Mouse (Mus musculus): ENCODE data around the gene Pcbp3. TPM values are rescaled to one million over a fixed set of nuclear protein-coding genes. Genes with fewer than 3 reads are reported as not detected.

Pcbp3 gene
- polyA plus RNA-seq, 1 experiment from 2014 or later = 6.9 TPM

DNA sequence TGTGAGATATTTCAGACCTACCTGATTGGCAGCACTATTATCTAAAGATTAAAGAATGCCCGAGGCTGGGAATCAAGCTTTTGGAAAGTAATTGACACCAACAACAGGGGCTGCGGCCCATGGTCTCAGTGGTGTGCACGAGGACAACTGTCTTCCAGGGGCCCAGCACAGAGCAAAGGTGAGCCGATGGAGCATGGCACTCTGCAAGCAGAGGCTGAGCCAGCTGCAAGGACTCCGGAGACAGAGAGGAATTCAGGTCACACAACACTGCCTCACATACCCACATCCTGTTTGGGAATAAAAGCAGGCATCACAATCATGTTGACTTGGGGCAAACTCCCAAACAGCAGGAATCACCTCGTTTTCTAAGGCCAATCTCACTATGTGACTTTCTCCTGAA, 5.5 kb downstream of the Pcbp3 start:
- Histone ChIP-seq H3K9me3 (replicated peaks; ENCODE audit: control insufficient read depth, low read length) (no peaks in the 10 kb centered on the region), H3K4me2 (no peak overlapping the region), H3K36me3 (ENCODE audit: control insufficient read depth, insufficient read depth, low read length) (no peaks in the 10 kb centered on the region), H3K4me3 (ENCODE audit: low read depth, low read length) (no peak overlapping the region), H3K9ac (ENCODE audit: low read depth, low read length) (no peak overlapping the region), H3K27me3 (ENCODE audit: control insufficient read depth, insufficient read depth, low read length) (no peaks in the 10 kb centered on the region), H3K27ac (ENCODE audit: low read depth, low read length) (no peak overlapping the region), H3K4me1 (ENCODE audit: control insufficient read depth, insufficient read depth, low read length) (0 out of 2 replicates have a peak, but pooled peaks cover under 1% of the 10 kb centered on the region)
- no peak for ATAC-seq (replicated peaks; ENCODE audit: insufficient number of reproducible peaks, low FRiP score, low TSS enrichment)
- WGBS (ENCODE audit: insufficient replicate concordance) = 47% methylated on average over 6 of the region's 6 CpGs

DNA sequence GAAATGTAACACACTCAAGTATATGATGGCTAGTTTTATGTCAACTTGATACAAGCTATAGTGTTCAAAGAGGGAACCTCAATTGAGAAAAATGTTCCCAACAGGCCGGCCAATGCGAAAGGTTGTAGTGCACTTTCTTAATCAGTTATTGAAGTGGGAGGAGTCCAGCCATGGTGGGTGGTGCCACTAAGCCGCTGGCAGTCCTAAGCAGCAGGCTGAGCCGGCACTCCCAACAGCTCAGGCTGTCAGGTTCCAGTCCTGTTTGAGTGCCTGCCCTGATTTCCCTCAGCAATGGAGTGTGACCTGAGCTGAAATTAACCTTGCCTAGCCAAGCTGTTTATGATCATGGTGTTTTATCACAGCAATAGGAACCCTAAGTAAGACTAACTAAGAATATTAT, 20.6 kb downstream of the Pcbp3 start:
- no peak for ATAC-seq (replicated peaks; ENCODE audit: insufficient number of reproducible peaks, low FRiP score, low TSS enrichment)

DNA sequence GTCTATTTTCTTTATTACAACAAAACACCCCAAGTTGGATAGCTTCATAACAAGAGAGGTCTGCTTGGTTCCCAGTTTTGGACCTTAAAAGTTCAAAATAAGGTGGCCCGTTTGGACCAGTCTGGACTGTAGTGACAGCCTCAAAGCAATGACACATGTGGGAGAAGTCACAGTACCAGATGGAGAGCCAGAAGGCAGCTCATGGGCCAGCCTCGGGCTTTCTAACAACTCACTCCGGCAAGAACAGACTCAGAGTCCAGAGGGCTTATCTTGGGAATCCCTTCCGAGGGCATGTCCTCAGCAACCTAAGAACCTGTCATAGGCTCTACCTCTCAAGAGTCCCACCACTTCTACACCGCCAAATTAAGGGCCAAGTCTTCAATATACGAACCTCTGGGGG, 24.9 kb downstream of the Pcbp3 start:
- no peak overlapping the region for H3K27ac ChIP-seq (ENCODE audit: low read depth, low read length)
- WGBS (ENCODE audit: insufficient replicate concordance) = 80% methylated on average over 6 of the region's 6 CpGs
- no peaks in the 10 kb centered on the region for H3K4me1 ChIP-seq (ENCODE audit: control insufficient read depth, insufficient read depth, low read length)
- H3K4me3 ChIP-seq (ENCODE audit: low read depth, low read length) = no peak overlapping the region
- no peaks in the 10 kb centered on the region for H3K27me3 ChIP-seq (ENCODE audit: control insufficient read depth, insufficient read depth, low read length)
- no peak overlapping the region for H3K9ac ChIP-seq (ENCODE audit: low read depth, low read length)
- H3K4me2 ChIP-seq = no peak overlapping the region
- no peaks in the 10 kb centered on the region for H3K9me3 ChIP-seq (replicated peaks; ENCODE audit: control insufficient read depth, low read length)
- ATAC-seq (replicated peaks; ENCODE audit: insufficient number of reproducible peaks, low FRiP score, low TSS enrichment) = no peak
- no peaks in the 10 kb centered on the region for H3K36me3 ChIP-seq (ENCODE audit: control insufficient read depth, insufficient read depth, low read length)

More for the DNA sequence above, 20.6 kb downstream of the Pcbp3 start:
- H3K27ac ChIP-seq (ENCODE audit: low read depth, low read length) = no peak overlapping the region
- no peak overlapping the region for H3K4me3 ChIP-seq (ENCODE audit: low read depth, low read length)
- H3K9ac ChIP-seq (ENCODE audit: low read depth, low read length) = no peak overlapping the region
- no peaks in the 10 kb centered on the region for H3K4me1 ChIP-seq (ENCODE audit: control insufficient read depth, insufficient read depth, low read length)
- no peaks in the 10 kb centered on the region for H3K36me3 ChIP-seq (ENCODE audit: control insufficient read depth, insufficient read depth, low read length)
- no peaks in the 10 kb centered on the region for H3K27me3 ChIP-seq (ENCODE audit: control insufficient read depth, insufficient read depth, low read length)
- H3K4me2 ChIP-seq = no peak overlapping the region
- no peaks in the 10 kb centered on the region for H3K9me3 ChIP-seq (replicated peaks; ENCODE audit: control insufficient read depth, low read length)
- WGBS (ENCODE audit: insufficient replicate concordance) = 62% methylated on average over 4 of the region's 4 CpGs

DNA sequence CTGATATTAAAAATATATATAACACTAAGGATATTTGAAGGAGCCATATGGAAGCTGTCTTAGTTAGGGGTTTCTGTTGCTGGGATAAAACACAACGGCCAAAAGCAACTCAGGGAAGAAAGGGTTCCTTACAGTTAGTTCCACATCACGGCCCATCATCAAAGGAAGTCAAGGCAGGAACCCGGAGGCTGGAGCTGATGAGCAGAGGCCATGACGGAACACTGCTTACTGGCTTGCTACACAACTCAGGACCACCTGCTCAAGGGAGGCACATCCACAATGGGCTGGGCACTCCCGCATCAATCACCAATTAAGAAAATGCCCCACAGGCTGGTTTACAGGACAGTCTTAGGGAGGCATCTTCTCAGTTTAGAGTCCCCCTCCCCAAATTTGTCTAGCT, 26.9 kb downstream of the Pcbp3 start:
- no peaks in the 10 kb centered on the region for H3K4me1 ChIP-seq (ENCODE audit: control insufficient read depth, insufficient read depth, low read length)
- H3K9me3 ChIP-seq (replicated peaks; ENCODE audit: control insufficient read depth, low read length) = no peaks in the 10 kb centered on the region
- no peak overlapping the region for H3K4me3 ChIP-seq (ENCODE audit: low read depth, low read length)
- ATAC-seq (replicated peaks; ENCODE audit: insufficient number of reproducible peaks, low FRiP score, low TSS enrichment) = no peak
- H3K27me3 ChIP-seq (ENCODE audit: control insufficient read depth, insufficient read depth, low read length) = no peaks in the 10 kb centered on the region
- H3K36me3 ChIP-seq (ENCODE audit: control insufficient read depth, insufficient read depth, low read length) = no peaks in the 10 kb centered on the region
- H3K9ac ChIP-seq (ENCODE audit: low read depth, low read length) = no peak overlapping the region
- H3K27ac ChIP-seq (ENCODE audit: low read depth, low read length) = no peak overlapping the region
- 80% methylated on average over 5 of the region's 5 CpGs for WGBS (ENCODE audit: insufficient replicate concordance)
- no peak overlapping the region for H3K4me2 ChIP-seq

DNA sequence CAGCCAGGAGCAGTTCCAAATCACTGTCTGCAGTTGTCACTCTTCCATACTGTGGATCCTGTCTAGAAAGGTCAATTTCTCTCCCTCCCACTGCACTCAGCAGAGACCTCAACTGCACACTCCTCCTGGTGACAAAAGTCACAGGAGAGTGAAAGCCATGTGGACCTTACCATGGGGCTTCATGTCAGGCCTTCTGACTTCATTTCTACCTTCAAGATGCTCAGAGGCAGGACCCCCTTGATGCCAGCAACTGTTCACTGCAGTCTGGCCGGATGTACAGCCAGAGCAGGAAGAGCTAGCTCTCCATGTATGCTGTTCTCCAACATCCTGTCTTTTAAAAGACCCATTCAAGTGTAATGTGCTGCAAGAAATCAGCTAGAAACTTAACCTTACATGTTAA, 29.9 kb downstream of the Pcbp3 start:
- Histone ChIP-seq H3K4me2 (no peak overlapping the region), H3K27me3 (ENCODE audit: control insufficient read depth, insufficient read depth, low read length) (no peaks in the 10 kb centered on the region), H3K9ac (ENCODE audit: low read depth, low read length) (no peak overlapping the region), H3K9me3 (replicated peaks; ENCODE audit: control insufficient read depth, low read length) (no peaks in the 10 kb centered on the region), H3K36me3 (ENCODE audit: control insufficient read depth, insufficient read depth, low read length) (no peaks in the 10 kb centered on the region), H3K27ac (ENCODE audit: low read depth, low read length) (no peak overlapping the region), H3K4me3 (ENCODE audit: low read depth, low read length) (no peak overlapping the region), H3K4me1 (ENCODE audit: control insufficient read depth, insufficient read depth, low read length) (no peaks in the 10 kb centered on the region)
- WGBS (ENCODE audit: insufficient replicate concordance) = 53% methylated on average over 1 of the region's 1 CpGs
- no peak for ATAC-seq (replicated peaks; ENCODE audit: insufficient number of reproducible peaks, low FRiP score, low TSS enrichment)

DNA sequence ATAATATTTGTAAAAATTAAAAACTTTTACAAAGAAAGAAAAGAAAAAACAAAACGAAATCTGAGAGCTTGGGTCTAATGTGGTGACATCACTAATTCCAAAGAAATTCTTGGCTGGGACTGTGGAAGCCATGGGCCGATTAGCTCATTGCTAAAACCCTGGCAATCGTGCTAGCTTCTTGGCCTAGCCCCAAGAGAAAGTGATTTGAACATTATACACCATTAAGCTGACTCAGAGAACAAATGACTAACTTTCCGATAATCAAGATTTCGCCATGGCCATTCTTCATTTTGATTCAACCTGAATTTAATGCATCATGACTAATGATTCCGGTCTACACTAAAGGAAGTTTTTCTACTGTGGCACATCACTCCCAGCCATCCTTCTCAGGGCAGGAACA, 30.6 kb downstream of the Pcbp3 start:
- Histone ChIP-seq H3K27me3 (ENCODE audit: control insufficient read depth, insufficient read depth, low read length) (no peaks in the 10 kb centered on the region), H3K9ac (ENCODE audit: low read depth, low read length) (no peak overlapping the region), H3K27ac (ENCODE audit: low read depth, low read length) (no peak overlapping the region), H3K9me3 (replicated peaks; ENCODE audit: control insufficient read depth, low read length) (no peaks in the 10 kb centered on the region), H3K4me2 (no peak overlapping the region), H3K4me1 (ENCODE audit: control insufficient read depth, insufficient read depth, low read length) (no peaks in the 10 kb centered on the region), H3K36me3 (ENCODE audit: control insufficient read depth, insufficient read depth, low read length) (no peaks in the 10 kb centered on the region), H3K4me3 (ENCODE audit: low read depth, low read length) (no peak overlapping the region)
- no peak for ATAC-seq (replicated peaks; ENCODE audit: insufficient number of reproducible peaks, low FRiP score, low TSS enrichment)
- 75% methylated on average over 6 of the region's 6 CpGs for WGBS (ENCODE audit: insufficient replicate concordance)

DNA sequence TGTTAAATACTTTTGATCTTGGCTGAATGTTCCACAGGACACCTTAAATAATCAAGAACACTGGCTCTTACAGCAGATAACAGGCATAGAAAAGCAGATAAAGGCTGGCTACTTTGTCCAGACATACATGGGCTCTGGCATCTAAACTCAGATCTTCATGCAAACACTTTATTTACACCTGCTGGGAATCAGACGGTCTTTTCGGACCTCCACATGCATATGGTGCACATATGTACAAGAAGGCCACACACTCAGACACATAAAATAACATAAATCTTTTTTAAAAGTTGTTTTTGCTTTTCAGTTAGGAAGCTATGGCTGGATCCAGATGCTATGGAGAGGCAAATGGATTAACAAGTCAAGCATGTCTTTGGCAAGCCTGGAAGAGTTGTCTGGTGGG, 37.2 kb downstream of the Pcbp3 start:
- no peak overlapping the region for H3K27ac ChIP-seq (ENCODE audit: low read depth, low read length)
- no peaks in the 10 kb centered on the region for H3K36me3 ChIP-seq (ENCODE audit: control insufficient read depth, insufficient read depth, low read length)
- 0 out of 2 replicates have a peak, but pooled peaks cover under 1% of the 10 kb centered on the region for H3K9me3 ChIP-seq (replicated peaks; ENCODE audit: control insufficient read depth, low read length)
- no peak overlapping the region for H3K9ac ChIP-seq (ENCODE audit: low read depth, low read length)
- no peak overlapping the region for H3K4me2 ChIP-seq
- H3K27me3 ChIP-seq (ENCODE audit: control insufficient read depth, insufficient read depth, low read length) = no peaks in the 10 kb centered on the region
- no peak for ATAC-seq (replicated peaks; ENCODE audit: insufficient number of reproducible peaks, low FRiP score, low TSS enrichment)
- H3K4me3 ChIP-seq (ENCODE audit: low read depth, low read length) = no peak overlapping the region
- no peaks in the 10 kb centered on the region for H3K4me1 ChIP-seq (ENCODE audit: control insufficient read depth, insufficient read depth, low read length)
- WGBS (ENCODE audit: insufficient replicate concordance) = 89% methylated on average over 2 of the region's 2 CpGs

DNA sequence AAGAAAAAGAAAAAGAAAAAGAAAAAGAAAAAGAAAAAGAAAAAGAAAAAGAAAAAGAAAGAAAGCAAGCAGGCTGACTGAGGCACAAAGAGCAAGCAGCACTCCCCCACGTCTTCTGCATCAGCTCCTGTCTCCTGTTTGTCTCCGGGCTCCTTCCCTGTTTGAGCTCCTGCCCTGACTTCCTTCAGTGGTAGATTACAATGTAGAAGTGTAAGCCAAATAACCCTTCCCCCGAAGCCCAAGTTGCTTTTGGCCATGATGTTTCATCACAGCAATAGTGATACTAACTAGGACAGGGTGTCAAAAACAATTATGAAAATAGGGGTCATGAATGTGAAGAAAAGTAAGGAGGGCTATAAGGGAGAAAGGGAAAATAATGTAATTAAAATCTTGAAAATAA, 43.6 kb downstream of the Pcbp3 start:
- Histone ChIP-seq H3K9ac (ENCODE audit: low read depth, low read length) (no peak overlapping the region), H3K4me1 (ENCODE audit: control insufficient read depth, insufficient read depth, low read length) (no peaks in the 10 kb centered on the region), H3K9me3 (replicated peaks; ENCODE audit: control insufficient read depth, low read length) (peaks cover 2% of the 10 kb centered on the region; the same call in 1 of the 2 replicates), H3K27ac (ENCODE audit: low read depth, low read length) (no peak overlapping the region), H3K36me3 (ENCODE audit: control insufficient read depth, insufficient read depth, low read length) (no peaks in the 10 kb centered on the region), H3K4me2 (no peak overlapping the region), H3K27me3 (ENCODE audit: control insufficient read depth, insufficient read depth, low read length) (no peaks in the 10 kb centered on the region), H3K4me3 (ENCODE audit: low read depth, low read length) (no peak overlapping the region)
- no peak for ATAC-seq (replicated peaks; ENCODE audit: insufficient number of reproducible peaks, low FRiP score, low TSS enrichment)
- 67% methylated on average over 3 of the region's 3 CpGs for WGBS (ENCODE audit: insufficient replicate concordance)

DNA sequence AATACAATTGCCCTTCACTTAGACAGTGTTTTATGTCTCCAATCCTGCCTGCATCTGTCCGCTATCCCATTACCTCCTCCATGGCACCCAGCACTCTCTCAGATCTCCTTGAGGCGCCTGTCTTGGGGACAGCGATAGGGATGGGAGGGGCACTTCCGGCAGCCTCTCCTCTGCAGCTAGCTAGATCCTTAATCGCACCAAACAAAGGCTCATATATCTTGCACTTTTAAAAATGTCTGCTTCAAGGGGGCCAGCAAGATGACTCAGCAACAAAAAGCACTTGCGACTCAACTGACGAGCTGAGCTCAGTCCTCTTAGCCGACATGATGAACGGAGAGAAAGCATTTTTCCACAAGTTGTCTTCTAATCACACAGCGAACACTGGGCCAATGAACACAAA, 55.3 kb downstream of the Pcbp3 start:
- Histone ChIP-seq H3K4me3 (ENCODE audit: low read depth, low read length) (no peak overlapping the region), H3K27ac (ENCODE audit: low read depth, low read length) (0 out of 2 replicates have a peak overlapping the region, but pooled peaks have one; percentile 22), H3K27me3 (ENCODE audit: control insufficient read depth, insufficient read depth, low read length) (no peaks in the 10 kb centered on the region), H3K9me3 (replicated peaks; ENCODE audit: control insufficient read depth, low read length) (no peaks in the 10 kb centered on the region), H3K4me1 (ENCODE audit: control insufficient read depth, insufficient read depth, low read length) (peaks cover 6% of the 10 kb centered on the region; the same call in 1 of the 2 replicates), H3K36me3 (ENCODE audit: control insufficient read depth, insufficient read depth, low read length) (no peaks in the 10 kb centered on the region), H3K9ac (ENCODE audit: low read depth, low read length) (no peak overlapping the region), H3K4me2 (peak overlapping the region; percentile 32; the same call in 1 of the 2 replicates)
- peak; percentile 69 for ATAC-seq (replicated peaks; ENCODE audit: insufficient number of reproducible peaks, low FRiP score, low TSS enrichment)
- 67% methylated on average over 10 of the region's 10 CpGs for WGBS (ENCODE audit: insufficient replicate concordance)

Measured in heart, embryonic 11.5 days (tissue).